Mouse (Mus musculus): ENCODE data around the gene Atrnl1. TPM values are rescaled to one million over a fixed set of nuclear protein-coding genes. Genes with fewer than 3 reads are reported as not detected.

The Atrnl1 gene
- 3.2 and 5.1 TPM in 2 replicates for polyA plus RNA-seq (2016; fragmentation: Nextera tagmentation; extraction: Ambion mirVana)

- H3K27ac ChIP-seq = peak within 1 kb of the TSS; percentile 100
- no peaks in the 10 kb centered on the region for H3K36me3 ChIP-seq
- H3K4me3 ChIP-seq = peak within 1 kb of the TSS; percentile 82
- H3K9me3 ChIP-seq = no peaks in the 10 kb centered on the region
- no peaks in the 10 kb centered on the region for H3K27me3 ChIP-seq (ENCODE audit: insufficient read depth, poor library complexity, severe bottlenecking)
- WGBS = under 1% methylated on average over 101 of the region's 103 CpGs
- DNase-seq (ENCODE audit: low spot score) = peak; percentile 89
- H3K4me1 ChIP-seq = peaks cover 11% of the 10 kb centered on the region
Observed at GRCm38 (mm10) chr19:57610476-57611261, at the start of gene Atrnl1. Gene Atrnl1, plus strand, starts transcription at chr19:57611034.

GRCm38 (mm10) chr19:57561486-57561885, 49.3 kb upstream of the Atrnl1 start:
- Histone ChIP-seq H3K4me3 (no peak overlapping the region), H3K9me3 (no peaks in the 10 kb centered on the region), H3K4me1 (no peaks in the 10 kb centered on the region), H3K36me3 (no peaks in the 10 kb centered on the region), H3K27me3 (ENCODE audit: insufficient read depth, poor library complexity, severe bottlenecking) (no peaks in the 10 kb centered on the region; the same call in 1 of the 2 replicates), H3K27ac (no peak overlapping the region)
- WGBS = 61% methylated on average over 4 of the region's 4 CpGs
- no peak for DNase-seq (ENCODE audit: low spot score)

- Histone ChIP-seq H3K36me3 (no peaks in the 10 kb centered on the region), H3K27ac (no peak overlapping the region), H3K4me1 (no peaks in the 10 kb centered on the region), H3K27me3 (ENCODE audit: insufficient read depth, poor library complexity, severe bottlenecking) (no peaks in the 10 kb centered on the region), H3K4me3 (no peak overlapping the region), H3K9me3 (no peaks in the 10 kb centered on the region)
- 77% methylated on average over 6 of the region's 6 CpGs for WGBS
- no peak for DNase-seq (ENCODE audit: low spot score)
Observed at GRCm38 (mm10) chr19:57569040-57569439, 41.8 kb upstream of the Atrnl1 start.

- WGBS = 82% methylated on average over 16 of the region's 16 CpGs
Observed at GRCm38 (mm10) chr19:57572360-57573237, 38.2 kb upstream of the Atrnl1 start.

GRCm38 (mm10) chr19:57573470-57573869, 37.4 kb upstream of the Atrnl1 start:
- Histone ChIP-seq H3K4me1 (peaks cover 7% of the 10 kb centered on the region; the same call in 1 of the 2 replicates), H3K9me3 (no peaks in the 10 kb centered on the region), H3K27ac (no peak overlapping the region), H3K4me3 (no peak overlapping the region), H3K36me3 (no peaks in the 10 kb centered on the region), H3K27me3 (ENCODE audit: insufficient read depth, poor library complexity, severe bottlenecking) (no peaks in the 10 kb centered on the region)
- no peak for DNase-seq (ENCODE audit: low spot score)

More at GRCm38 (mm10) chr19:57572360-57573237, 38.2 kb upstream of the Atrnl1 start:
- no peak for DNase-seq (ENCODE audit: low spot score)
- Histone ChIP-seq H3K27me3 (ENCODE audit: insufficient read depth, poor library complexity, severe bottlenecking) (no peaks in the 10 kb centered on the region), H3K4me1 (peaks cover 7% of the 10 kb centered on the region; the same call in 1 of the 2 replicates), H3K27ac (no peak overlapping the region), H3K36me3 (no peaks in the 10 kb centered on the region), H3K9me3 (no peaks in the 10 kb centered on the region), H3K4me3 (no peak overlapping the region)

GRCm38 (mm10) chr19:57575027-57575426, 35.8 kb upstream of the Atrnl1 start:
- H3K4me3 ChIP-seq = no peak overlapping the region
- H3K36me3 ChIP-seq = no peaks in the 10 kb centered on the region
- no peak overlapping the region for H3K27ac ChIP-seq
- 82% methylated on average over 7 of the region's 7 CpGs for WGBS
- no peaks in the 10 kb centered on the region for H3K27me3 ChIP-seq (ENCODE audit: insufficient read depth, poor library complexity, severe bottlenecking)
- no peak for DNase-seq (ENCODE audit: low spot score)
- H3K9me3 ChIP-seq = no peaks in the 10 kb centered on the region
- peaks cover 7% of the 10 kb centered on the region; the same call in 1 of the 2 replicates for H3K4me1 ChIP-seq

- no peaks in the 10 kb centered on the region for H3K27me3 ChIP-seq (ENCODE audit: insufficient read depth, poor library complexity, severe bottlenecking)
- H3K4me1 ChIP-seq = peaks cover 7% of the 10 kb centered on the region; the same call in 1 of the 2 replicates
- no peak for DNase-seq (ENCODE audit: low spot score)
- no peak overlapping the region for H3K27ac ChIP-seq
- no peaks in the 10 kb centered on the region for H3K9me3 ChIP-seq
- H3K4me3 ChIP-seq = no peak overlapping the region
- 58% methylated on average over 5 of the region's 5 CpGs for WGBS
- no peaks in the 10 kb centered on the region for H3K36me3 ChIP-seq
Observed at GRCm38 (mm10) chr19:57576836-57577235, 34.0 kb upstream of the Atrnl1 start.

- Histone ChIP-seq H3K36me3 (no peaks in the 10 kb centered on the region), H3K9me3 (no peaks in the 10 kb centered on the region), H3K27ac (no peak overlapping the region), H3K27me3 (ENCODE audit: insufficient read depth, poor library complexity, severe bottlenecking) (no peaks in the 10 kb centered on the region), H3K4me3 (no peak overlapping the region), H3K4me1 (peaks cover 7% of the 10 kb centered on the region; the same call in 1 of the 2 replicates)
- DNase-seq (ENCODE audit: low spot score) = no peak
- 92% methylated on average over 6 of the region's 6 CpGs for WGBS
Observed at GRCm38 (mm10) chr19:57577256-57577655, 33.6 kb upstream of the Atrnl1 start.

GRCm38 (mm10) chr19:57580962-57581361, 29.9 kb upstream of the Atrnl1 start:
- Histone ChIP-seq H3K9me3 (no peaks in the 10 kb centered on the region), H3K4me1 (peaks cover 7% of the 10 kb centered on the region), H3K36me3 (no peaks in the 10 kb centered on the region), H3K4me3 (no peak overlapping the region), H3K27me3 (ENCODE audit: insufficient read depth, poor library complexity, severe bottlenecking) (no peaks in the 10 kb centered on the region), H3K27ac (no peak overlapping the region)
- DNase-seq (ENCODE audit: low spot score) = no peak
- 83% methylated on average over 7 of the region's 7 CpGs for WGBS

- DNase-seq (ENCODE audit: low spot score) = no peak
Observed at GRCm38 (mm10) chr19:57585231-57585792, 25.5 kb upstream of the Atrnl1 start.

GRCm38 (mm10) chr19:57586172-57586571, 24.7 kb upstream of the Atrnl1 start:
- Histone ChIP-seq H3K4me3 (0 out of 2 replicates have a peak overlapping the region, but pooled peaks have one; percentile 9), H3K36me3 (no peaks in the 10 kb centered on the region), H3K27me3 (ENCODE audit: insufficient read depth, poor library complexity, severe bottlenecking) (no peaks in the 10 kb centered on the region), H3K4me1 (peaks cover 15% of the 10 kb centered on the region), H3K27ac (peak overlapping the region; percentile 50), H3K9me3 (no peaks in the 10 kb centered on the region)
- 19% methylated on average over 10 of the region's 10 CpGs for WGBS
- no peak for DNase-seq (ENCODE audit: low spot score)

More at GRCm38 (mm10) chr19:57585231-57585792, 25.5 kb upstream of the Atrnl1 start:
- H3K4me3 ChIP-seq = no peak overlapping the region
- WGBS = 52% methylated on average over 4 of the region's 4 CpGs
- H3K36me3 ChIP-seq = no peaks in the 10 kb centered on the region
- H3K9me3 ChIP-seq = no peaks in the 10 kb centered on the region
- no peaks in the 10 kb centered on the region for H3K27me3 ChIP-seq (ENCODE audit: insufficient read depth, poor library complexity, severe bottlenecking)
- H3K27ac ChIP-seq = no peak overlapping the region
- H3K4me1 ChIP-seq = peaks cover 15% of the 10 kb centered on the region

GRCm38 (mm10) chr19:57589516-57589915, 21.3 kb upstream of the Atrnl1 start:
- no peak overlapping the region for H3K27ac ChIP-seq
- H3K27me3 ChIP-seq (ENCODE audit: insufficient read depth, poor library complexity, severe bottlenecking) = no peaks in the 10 kb centered on the region
- H3K36me3 ChIP-seq = no peaks in the 10 kb centered on the region
- H3K4me3 ChIP-seq = no peak overlapping the region
- DNase-seq (ENCODE audit: low spot score) = no peak
- peaks cover 15% of the 10 kb centered on the region for H3K4me1 ChIP-seq
- no peaks in the 10 kb centered on the region for H3K9me3 ChIP-seq
- 65% methylated on average over 9 of the region's 9 CpGs for WGBS
